Mouse (Mus musculus) lung, postnatal 0 days (tissue): ENCODE data around the gene Elfn2. TPM values are rescaled to one million over a fixed set of nuclear protein-coding genes. Genes with fewer than 3 reads are reported as not detected.
A peak's percentile ranks its signal among the peaks of the same experiment; 100 is the strongest.

ENCODE experiments used
- ATAC-seq: fragments of 200-750 bp; cut with Nextera tagmentation; 2 replicates; pipeline ENCODE4 v1.8.0; 2017; ENCODE audit warnings: moderate library complexity
- DNase-seq: peaks from one replicate; pipeline ENCODE4 v3.0.0-alpha.2; 2016; ENCODE audit warnings: low spot score
- H3K27ac ChIP-seq: fragments of 300-500 bp; sonication (generic); 2 replicates; pipeline ENCODE4 v1.5.1; 2014; ENCODE audit warnings: antibody characterized with exemption, mild to moderate bottlenecking, low read length, mixed read lengths
- H3K27me3 ChIP-seq: fragments of 300-500 bp; sonication (generic); replicated peaks from 2 replicates; pipeline ENCODE4 v1.6.1; 2014; ENCODE audit warnings: low read length, mixed read lengths; ENCODE audit not compliant: insufficient read depth
- H3K36me3 ChIP-seq: fragments of 300-500 bp; sonication (generic); 2 replicates; pipeline ENCODE4 v1.6.1; 2014; ENCODE audit warnings: low read length, mixed read lengths; ENCODE audit not compliant: insufficient read depth
- H3K4me1 ChIP-seq: fragments of 300-500 bp; sonication (generic); 2 replicates; pipeline ENCODE4 v1.6.1; 2014; ENCODE audit warnings: antibody characterized with exemption, low read depth, low read length, mixed read lengths; ENCODE audit not compliant: insufficient read depth
- H3K4me2 ChIP-seq: fragments of 300-500 bp; sonication (generic); replicated peaks from 2 replicates; pipeline ENCODE4 v1.6.1; 2014; ENCODE audit warnings: low read depth, mild to moderate bottlenecking, low read length, moderate library complexity, mixed read lengths
- H3K4me3 ChIP-seq: fragments of 300-500 bp; sonication (generic); 2 replicates; pipeline ENCODE4 v1.5.1; 2014; ENCODE audit warnings: low read depth, low read length
- H3K9ac ChIP-seq: fragments of 300-500 bp; sonication (generic); replicated peaks from 2 replicates; pipeline ENCODE4 v1.6.1; 2014; ENCODE audit warnings: low read depth, mild to moderate bottlenecking
- H3K9me3 ChIP-seq: fragments of 300-500 bp; sonication (generic); 2 replicates; pipeline ENCODE4 v1.6.1; 2016; ENCODE audit warnings: low read length, mixed read lengths
- CTCF ChIP-seq: IDR thresholded peaks from 2 replicates; pipeline ENCODE4 v1.5.1; 2016; ENCODE audit warnings: antibody characterized with exemption, mild to moderate bottlenecking
- EP300 ChIP-seq: IDR thresholded peaks from 2 replicates; pipeline ENCODE4 v1.6.1; 2016; ENCODE audit warnings: antibody characterized with exemption, mild to moderate bottlenecking, control low read depth
- WGBS: fragments of 180-500 bp; shearing (Covaris S2); extraction: QIAGEN DNeasy Blood & Tissue Kit; methylation state at CpG from one replicate; pipeline ENCODE4 v1.1.7; 2014; 5-methylcytosine and 5-hydroxymethylcytosine counted together
- polyA plus RNA-seq: library from polyadenylated mRNA; unstranded; fragments of >200 nt; fragmentation: Nextera tagmentation; extraction: Ambion mirVana; gene quantifications from 2 replicates; pipeline ENCODE4 v1.2.1, GENCODE M21; 2015

Gene Elfn2
- polyA plus RNA-seq, 1 experiment from 2014 or later: 0.02 TPM

DNA sequence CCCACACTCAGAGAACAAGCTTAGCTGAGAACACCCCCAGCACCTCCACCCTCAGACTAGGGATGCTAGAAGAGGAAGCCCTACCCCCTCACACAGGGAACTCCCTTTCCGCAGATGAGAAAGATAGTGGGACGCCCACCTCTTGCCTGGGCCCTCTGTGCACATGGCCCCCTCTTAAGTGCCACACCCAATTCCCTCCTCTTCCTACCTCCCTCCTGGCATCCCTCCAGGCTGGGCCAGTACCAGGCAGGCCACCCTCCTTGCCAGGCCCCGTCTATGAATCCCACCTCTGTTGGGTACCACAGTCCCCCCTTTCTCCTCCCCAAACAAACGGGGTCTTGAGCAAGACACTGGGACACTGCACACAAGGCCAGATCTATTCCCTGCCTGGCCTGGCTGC is 13.7 kb downstream of the Elfn2 start:
- H3K27me3 ChIP-seq: no peaks in the 10 kb centered on the region
- peak; percentile 8 for DNase-seq
- WGBS: 37% methylated on average over 4 of the region's 4 CpGs
- peak; percentile 40 for ATAC-seq
- H3K4me3 ChIP-seq: no peak overlapping the region
- no peak overlapping the region for H3K4me2 ChIP-seq
- no peaks in the 10 kb centered on the region for H3K36me3 ChIP-seq
- H3K9me3 ChIP-seq: no peaks in the 10 kb centered on the region
- H3K4me1 ChIP-seq: no peaks in the 10 kb centered on the region
- TF ChIP-seq CTCF (no peak), EP300 (no peak)
- H3K27ac ChIP-seq: no peak overlapping the region
- H3K9ac ChIP-seq: no peak overlapping the region

DNA sequence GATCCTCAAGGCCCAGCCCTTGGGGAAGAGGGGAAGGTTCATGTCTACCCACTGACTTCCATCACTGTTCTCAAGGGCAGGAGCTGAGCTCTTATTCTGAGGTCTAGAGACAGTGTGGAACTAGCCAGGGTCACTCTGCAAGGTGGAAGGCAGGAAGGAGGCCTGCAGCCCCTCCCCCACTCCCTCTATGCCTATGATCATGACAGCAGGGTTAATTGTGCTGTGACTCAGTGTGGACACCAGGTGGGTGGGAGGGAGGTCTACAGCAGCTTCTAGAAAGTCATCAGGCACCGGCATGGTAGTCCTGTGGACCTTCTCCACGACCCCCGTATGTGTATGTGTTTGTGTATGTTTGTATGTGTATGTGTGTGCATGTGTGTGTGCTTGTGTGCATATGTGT is 14.6 kb downstream of the Elfn2 start:
- H3K4me2 ChIP-seq: no peak overlapping the region
- TF ChIP-seq EP300 (no peak), CTCF (no peak)
- H3K9me3 ChIP-seq: no peaks in the 10 kb centered on the region
- no peak overlapping the region for H3K27ac ChIP-seq
- no peak overlapping the region for H3K9ac ChIP-seq
- no peaks in the 10 kb centered on the region for H3K4me1 ChIP-seq
- DNase-seq (no peak), ATAC-seq (no peak)
- H3K36me3 ChIP-seq: no peaks in the 10 kb centered on the region
- no peak overlapping the region for H3K4me3 ChIP-seq
- WGBS: 82% methylated on average over 3 of the region's 3 CpGs
- no peaks in the 10 kb centered on the region for H3K27me3 ChIP-seq

DNA sequence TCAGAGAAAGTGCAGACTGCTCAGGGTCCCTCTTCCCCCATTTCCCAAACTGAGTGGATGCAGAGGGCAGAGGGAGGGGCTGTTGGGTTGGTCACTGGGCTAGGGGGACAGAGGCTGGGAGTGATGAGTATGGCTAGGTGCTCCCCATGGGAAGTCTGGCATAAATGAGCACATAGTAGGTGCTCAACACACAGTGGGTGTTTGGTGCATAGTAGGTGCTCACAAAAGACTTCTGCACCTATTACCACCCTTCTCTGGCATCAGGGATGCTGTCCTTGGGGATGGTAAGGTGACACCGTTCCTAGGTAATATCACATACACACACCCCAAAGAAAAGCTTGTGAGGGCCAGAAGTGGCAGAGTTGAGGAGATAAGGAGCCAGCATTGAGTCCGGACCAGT is 18.2 kb downstream of the Elfn2 start:
- DNase-seq (no peak), ATAC-seq (no peak)
- no peak overlapping the region for H3K4me2 ChIP-seq
- no peak overlapping the region for H3K9ac ChIP-seq
- H3K36me3 ChIP-seq: no peaks in the 10 kb centered on the region
- H3K27ac ChIP-seq: no peak overlapping the region
- no peaks in the 10 kb centered on the region for H3K4me1 ChIP-seq
- H3K27me3 ChIP-seq: no peaks in the 10 kb centered on the region
- no peak for TF ChIP-seq EP300
- no peak for TF ChIP-seq CTCF
- H3K4me3 ChIP-seq: no peak overlapping the region
- H3K9me3 ChIP-seq: no peaks in the 10 kb centered on the region
- WGBS: 56% methylated on average over 2 of the region's 2 CpGs

DNA sequence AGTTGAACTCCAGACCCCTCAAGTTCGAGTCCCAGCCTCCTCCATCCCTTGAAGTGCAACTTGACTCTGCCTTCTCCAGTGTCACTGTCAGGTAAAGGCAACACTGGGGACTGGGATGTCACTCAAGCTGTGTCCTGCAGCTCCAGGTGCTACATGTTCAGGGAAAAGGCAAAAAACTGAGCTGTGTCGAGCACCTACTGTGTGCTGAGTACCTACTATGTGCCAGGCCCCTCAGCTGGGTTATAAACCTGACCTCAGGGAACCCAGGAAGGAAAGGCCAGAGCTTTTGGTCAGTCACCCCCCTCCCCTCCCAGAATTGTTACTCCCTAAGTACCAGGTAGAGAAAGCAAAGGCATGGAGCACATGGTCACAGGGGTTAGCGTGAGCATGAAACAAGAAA is 19.1 kb downstream of the Elfn2 start:
- WGBS: 49% methylated on average over 3 of the region's 3 CpGs
- ATAC-seq (no peak), DNase-seq (no peak)
- no peaks in the 10 kb centered on the region for H3K36me3 ChIP-seq
- no peak overlapping the region for H3K4me3 ChIP-seq
- no peak overlapping the region for H3K27ac ChIP-seq
- no peaks in the 10 kb centered on the region for H3K27me3 ChIP-seq
- no peaks in the 10 kb centered on the region for H3K9me3 ChIP-seq
- H3K4me1 ChIP-seq: no peaks in the 10 kb centered on the region
- H3K9ac ChIP-seq: no peak overlapping the region
- no peak for TF ChIP-seq CTCF
- TF ChIP-seq EP300: no peak
- no peak overlapping the region for H3K4me2 ChIP-seq

DNA sequence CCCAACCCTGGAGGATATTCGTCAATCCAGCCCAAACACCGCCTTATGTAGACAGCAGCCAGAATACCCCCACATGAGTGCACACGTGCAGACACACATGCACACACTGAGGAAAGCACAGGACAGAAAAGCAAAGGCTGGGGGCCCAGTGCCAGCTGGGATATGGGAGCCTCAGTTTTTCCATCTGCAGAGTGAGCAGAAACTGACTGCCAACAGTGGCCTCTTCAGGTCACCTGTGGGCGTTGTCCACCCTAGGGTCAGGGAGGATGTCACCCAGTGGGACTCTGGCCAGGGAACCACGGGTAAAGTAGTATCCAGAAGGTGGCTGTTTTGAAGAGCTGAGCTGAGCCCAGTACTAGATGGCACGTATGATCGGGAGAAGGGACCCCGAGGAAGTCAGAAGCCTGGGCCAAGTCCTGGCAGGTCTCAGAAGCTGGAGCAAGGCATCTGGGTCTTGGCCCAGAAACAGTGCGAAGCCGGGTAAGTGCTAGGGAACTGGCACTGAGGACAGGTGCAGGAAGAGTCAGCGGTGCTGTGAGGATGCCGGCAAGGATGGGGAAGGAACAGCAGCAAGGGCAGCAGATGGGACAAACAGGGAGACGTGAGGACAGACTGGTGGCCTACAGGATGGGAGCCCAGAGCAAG is 20.0 kb downstream of the Elfn2 start:
- Histone ChIP-seq H3K36me3 (no peaks in the 10 kb centered on the region), H3K27me3 (no peaks in the 10 kb centered on the region), H3K9me3 (no peaks in the 10 kb centered on the region), H3K4me1 (no peaks in the 10 kb centered on the region), H3K9ac (no peak overlapping the region), H3K27ac (no peak overlapping the region), H3K4me3 (no peak overlapping the region), H3K4me2 (no peak overlapping the region)
- ATAC-seq (no peak), DNase-seq (no peak)
- 74% methylated on average over 13 of the region's 13 CpGs for WGBS
- TF ChIP-seq EP300 (no peak), CTCF (no peak)

DNA sequence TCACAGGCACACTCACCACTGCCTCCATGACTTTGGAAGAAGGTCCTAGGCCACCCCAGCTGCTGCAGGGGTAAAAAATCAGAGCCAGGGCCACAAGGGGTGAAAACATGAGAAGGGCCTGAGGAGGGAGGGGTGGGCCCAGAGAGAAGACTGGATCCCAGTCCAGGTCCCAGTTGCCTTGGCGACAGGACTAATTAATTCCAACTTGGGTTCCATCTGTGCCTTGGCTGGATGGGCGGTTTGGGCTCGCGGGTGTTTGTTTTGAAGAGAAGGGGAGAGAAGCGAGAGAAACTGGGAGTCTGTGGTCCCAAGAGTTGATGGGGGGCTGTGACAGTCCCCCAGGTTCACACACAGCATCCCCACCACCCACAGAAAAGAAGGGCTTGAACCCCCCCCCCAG is 20.5 kb downstream of the Elfn2 start:
- Histone ChIP-seq H3K36me3 (no peaks in the 10 kb centered on the region), H3K9ac (no peak overlapping the region), H3K27ac (no peak overlapping the region), H3K9me3 (no peaks in the 10 kb centered on the region), H3K4me1 (no peaks in the 10 kb centered on the region), H3K27me3 (no peaks in the 10 kb centered on the region), H3K4me2 (no peak overlapping the region), H3K4me3 (no peak overlapping the region)
- DNase-seq (no peak), ATAC-seq (no peak)
- TF ChIP-seq CTCF: no peak
- no peak for TF ChIP-seq EP300
- WGBS: 45% methylated on average over 5 of the region's 5 CpGs

DNA sequence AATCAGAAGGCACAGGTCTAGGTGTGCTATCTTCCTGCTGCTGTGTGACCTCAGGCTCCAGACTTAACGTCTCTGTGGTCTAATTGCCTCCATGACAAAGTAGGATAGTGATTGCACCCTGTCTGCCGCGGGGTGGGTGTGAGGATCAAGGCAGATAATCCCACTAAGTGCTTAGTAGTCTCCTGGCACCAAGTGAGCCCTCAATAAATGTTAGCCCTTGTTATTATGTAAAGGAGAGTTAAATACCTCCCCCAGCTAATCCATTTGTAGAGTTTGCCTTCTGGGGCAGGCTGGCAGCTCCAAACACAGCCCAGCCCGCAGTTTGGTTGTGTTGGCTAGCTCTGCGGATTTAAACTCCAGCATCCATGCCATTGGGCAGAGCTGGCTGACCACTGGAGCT is 22.8 kb downstream of the Elfn2 start:
- Histone ChIP-seq H3K4me2 (no peak overlapping the region), H3K4me1 (no peaks in the 10 kb centered on the region), H3K27ac (no peak overlapping the region), H3K27me3 (no peaks in the 10 kb centered on the region), H3K9ac (no peak overlapping the region), H3K4me3 (no peak overlapping the region), H3K9me3 (no peaks in the 10 kb centered on the region), H3K36me3 (no peaks in the 10 kb centered on the region)
- no peak for DNase-seq
- TF ChIP-seq CTCF (no peak), EP300 (no peak)
- no peak for ATAC-seq
- WGBS: 19% methylated on average over 5 of the region's 5 CpGs
